22 mouse cellular contexts compared by ENCODE assay signal in genomic region chr13:114071439-114071838, GRCm38 (mm10).
"Had no signal": no experiment of that assay in that cellular context is flagged by ENCODE, and none has a peak within 500 bp of the region (broad histone marks: within the 10 kb centered on the region; RNA-seq: fewer than 3 reads in every experiment).

No protein-coding gene starts in this region.

- H3K9me3 ChIP-seq: hindbrain, embryonic 10.5 days; hindbrain, embryonic 12.5 days; intestine, embryonic 15.5 days; limb, embryonic 10.5 days; limb, embryonic 12.5 days; liver, embryonic 13.5 days had no signal

- DNase-seq: gastrocnemius, postnatal 14 days; gastrocnemius, postnatal 36 days; heart, postnatal 10 days; heart, postnatal 4 days; kidney, adult 18-20 months; kidney, adult 8-10 months; kidney, postnatal 10 days; kidney, postnatal 25 days; kidney, postnatal 4 days; liver; liver, embryonic 13.5 days had no signal

- H3K4me3 ChIP-seq: hindbrain, embryonic 10.5 days; hindbrain, embryonic 12.5 days; intestine, embryonic 15.5 days; layer of hippocampus, adult 2 months; left cerebral cortex, adult 2 months; limb, embryonic 10.5 days; limb, embryonic 12.5 days; liver, embryonic 13.5 days had no signal

- H3K27me3 ChIP-seq: hindbrain, embryonic 12.5 days; intestine, embryonic 15.5 days; limb, embryonic 12.5 days; liver, embryonic 13.5 days had no signal

- H3K4me1 ChIP-seq: hindbrain, embryonic 12.5 days; intestine, embryonic 15.5 days; limb, embryonic 10.5 days; limb, embryonic 12.5 days; liver, embryonic 13.5 days had no signal

- ATAC-seq: hindbrain, embryonic 16.5 days; inflammation-experienced regulatory T-cells, adult 6 months; intestine, embryonic 15.5 days; intestine, postnatal 0 days had no signal

- H3K27ac ChIP-seq: hindbrain, embryonic 10.5 days; hindbrain, embryonic 12.5 days; hindbrain, embryonic 14.5 days; intestine, embryonic 15.5 days; layer of hippocampus, adult 2 months; left cerebral cortex, adult 2 months; limb, embryonic 10.5 days; limb, embryonic 12.5 days; liver, embryonic 13.5 days had no signal

- H3K36me3 ChIP-seq: hindbrain, embryonic 10.5 days; hindbrain, embryonic 12.5 days; intestine, embryonic 15.5 days; limb, embryonic 10.5 days; limb, embryonic 12.5 days; liver, embryonic 13.5 days had no signal
